Mouse (Mus musculus) thymus, adult 2 months (tissue): ENCODE measurements at regions not wholly inside any gene's neighbourhood (a gene's known extent, or its start where the extent isn't known, plus 50 kb on each side); places are given as distances from the start of the nearest gene placed in this dataset.

Experiments used
- CTCF ChIP-seq: fragments of 200-500 bp; IDR thresholded peaks from 2 replicates; pipeline ENCODE4 v1.5.1; 2012; ENCODE audit warnings: mild to moderate bottlenecking, control low read depth, low read length, moderate library complexity, borderline replicate concordance; ENCODE audit not compliant: control insufficient read depth, poor library complexity, insufficient read depth; ENCODE audit errors: extremely low read depth
- POLR2A ChIP-seq: fragments of 200-500 bp; IDR thresholded peaks from 2 replicates; pipeline ENCODE4 v1.6.1; 2012; ENCODE audit warnings: mild to moderate bottlenecking, low read length, control low read depth, moderate library complexity; ENCODE audit not compliant: control insufficient read depth, poor library complexity, insufficient read depth; ENCODE audit errors: extremely low read depth

- TF ChIP-seq POLR2A = no peak
- TF ChIP-seq CTCF = no peak
Observed at GRCm38 (mm10) chr1:182682591-182683252, 66.3 kb downstream of the Ccdc185 start.
